Mouse (Mus musculus) C2C12 (cell line): Measurements from ENCODE around the gene Zfp597.

Source experiments
- CEBPB ChIP-seq: IDR thresholded peaks from one replicate; pipeline ENCODE4 v1.6.1; 2011; ENCODE audit warnings: low read depth, mild to moderate bottlenecking, control low read depth, moderate library complexity
- CTCF ChIP-seq: IDR thresholded peaks from one replicate; pipeline ENCODE4 v1.5.1; 2011; ENCODE audit not compliant: control insufficient read depth, insufficient read depth, insufficient read length
- MAX ChIP-seq: IDR thresholded peaks from one replicate; pipeline ENCODE4 v1.6.1; 2011; ENCODE audit warnings: mild to moderate bottlenecking, control low read depth
- MYOD1 ChIP-seq: IDR thresholded peaks from one replicate; pipeline ENCODE4 v1.6.1; 2011; ENCODE audit warnings: low read depth; ENCODE audit not compliant: control insufficient read depth, insufficient read length
- MYOG ChIP-seq: IDR thresholded peaks from one replicate; pipeline ENCODE4 v1.6.1; 2011; ENCODE audit not compliant: control insufficient read depth, insufficient read length; ENCODE audit errors: extremely low read depth
- USF1 ChIP-seq: IDR thresholded peaks from one replicate; pipeline ENCODE4 v1.6.1; 2011; ENCODE audit warnings: low read depth, mild to moderate bottlenecking, control low read depth, moderate library complexity

DNA sequence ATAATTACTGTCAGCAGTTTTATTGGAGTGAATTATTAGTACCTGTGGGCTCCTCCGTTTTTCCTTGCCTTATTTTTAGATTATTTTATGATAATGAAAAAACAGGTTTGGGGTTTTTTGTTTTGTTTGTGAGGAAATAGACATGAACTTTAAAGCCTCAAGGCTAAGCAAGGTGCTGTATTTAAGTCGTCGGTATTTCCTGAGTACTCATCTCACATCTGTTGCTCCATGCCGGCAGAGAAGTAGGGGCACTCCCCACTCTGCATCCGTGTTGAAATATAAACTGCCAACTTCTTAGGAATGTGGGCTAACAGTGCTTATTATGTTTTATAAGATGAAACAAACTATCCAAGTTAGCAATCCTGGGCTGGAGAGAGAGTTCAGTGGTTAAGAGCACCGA, 11.7 kb upstream of the Zfp597 start:
- TF ChIP-seq CEBPB, result no peak
- no peak for TF ChIP-seq MYOG
- no peak for TF ChIP-seq CTCF
- TF ChIP-seq USF1, result no peak
- no peak for TF ChIP-seq MYOD1
- no peak for TF ChIP-seq MAX
